Mouse (Mus musculus): ENCODE data around the gene Amn. TPM values are rescaled to one million over a fixed set of nuclear protein-coding genes. Genes with fewer than 3 reads are reported as not detected.

The Amn gene
- total and polyA plus RNA-seq, 3 experiments: 0.12 to 0.14 TPM; not detected in 1

DNA sequence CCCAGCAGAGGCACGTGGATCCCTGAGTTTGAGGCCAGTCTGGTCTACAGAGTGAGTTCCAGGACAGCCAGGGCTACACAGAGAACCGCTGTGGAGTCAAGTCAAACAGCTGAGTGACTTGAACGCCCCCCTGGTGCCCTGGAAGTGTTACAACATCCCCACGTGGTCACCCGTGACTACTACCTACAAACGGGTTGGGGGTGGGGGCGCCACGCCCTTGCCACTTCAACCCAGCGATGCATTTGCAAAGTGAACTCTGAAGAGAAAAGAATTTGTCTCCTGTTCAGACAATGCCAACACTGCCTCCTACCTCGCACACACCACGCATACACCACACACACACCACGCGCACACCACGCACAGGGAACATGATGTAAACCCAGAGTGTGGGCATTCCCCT, 39.0 kb downstream of the Amn start:
- DNase-seq (ENCODE audit: low read depth, low spot score): no peak
- no peak overlapping the region for H3K4me3 ChIP-seq (ENCODE audit: control insufficient read depth in 1 of 2, insufficient read depth in 1 of 2, low read depth in 2 of 2, low read length in 2 of 2)
- H3K36me3 ChIP-seq (ENCODE audit: control insufficient read depth in 1 of 2, insufficient read depth in 2 of 2, low read length in 2 of 2): no peaks in the 10 kb centered on the region
- H3K9ac ChIP-seq (ENCODE audit: control insufficient read depth, low read depth, low read length, poor library complexity, severe bottlenecking): no peak overlapping the region
- no peak overlapping the region for H3K27ac ChIP-seq (ENCODE audit: control insufficient read depth, low read depth, low read length)
- peaks cover 5 to 12% of the 10 kb centered on the region in 2 experiments; a peak in 3 of 4 replicates for H3K27me3 ChIP-seq (ENCODE audit: control insufficient read depth in 1 of 2, insufficient read depth in 2 of 2, low read length in 2 of 2)
- H3K79me2 ChIP-seq (ENCODE audit: control insufficient read depth, insufficient read depth, low read length, poor library complexity): no peaks in the 10 kb centered on the region
- H3K9me3 ChIP-seq (replicated peaks; ENCODE audit: insufficient read depth, low read length): no peaks in the 10 kb centered on the region
- TF ChIP-seq RAD21 (IDR thresholded peaks at IDR 0.05; ENCODE audit: low read depth, low read length) (no peak), NELFE (IDR thresholded peaks at IDR 0.05; ENCODE audit: low read depth, low read length) (no peak), MYB (IDR thresholded peaks at IDR 0.05; ENCODE audit: low read depth, low read length) (no peak), HCFC1 (IDR thresholded peaks at IDR 0.05; ENCODE audit: low read depth, low read length) (no peak), GABPA (IDR thresholded peaks at IDR 0.05; ENCODE audit: low read depth, low read length) (no peak), BHLHE40 (IDR thresholded peaks at IDR 0.05; ENCODE audit: borderline replicate concordance, low read depth, low read length) (no peak), POLR2AphosphoS5 (IDR thresholded peaks at IDR 0.05; ENCODE audit: borderline replicate concordance, low read depth, low read length) (no peak), ZC3H11A (IDR thresholded peaks at IDR 0.05; ENCODE audit: low read depth, low read length) (no peak), MEF2A (IDR thresholded peaks at IDR 0.05; ENCODE audit: extremely low read depth, insufficient replicate concordance, low read depth, low read length, poor library complexity, severe bottlenecking) (no peak), E2F4 (IDR thresholded peaks at IDR 0.05; ENCODE audit: borderline replicate concordance, low read depth, low read length) (no peak), SIN3A (IDR thresholded peaks at IDR 0.05; ENCODE audit: low read length) (no peak)
- no peaks in the 10 kb centered on the region for H3K4me1 ChIP-seq (ENCODE audit: control insufficient read depth in 1 of 2, insufficient read depth in 2 of 2, low read length in 2 of 2)

DNA sequence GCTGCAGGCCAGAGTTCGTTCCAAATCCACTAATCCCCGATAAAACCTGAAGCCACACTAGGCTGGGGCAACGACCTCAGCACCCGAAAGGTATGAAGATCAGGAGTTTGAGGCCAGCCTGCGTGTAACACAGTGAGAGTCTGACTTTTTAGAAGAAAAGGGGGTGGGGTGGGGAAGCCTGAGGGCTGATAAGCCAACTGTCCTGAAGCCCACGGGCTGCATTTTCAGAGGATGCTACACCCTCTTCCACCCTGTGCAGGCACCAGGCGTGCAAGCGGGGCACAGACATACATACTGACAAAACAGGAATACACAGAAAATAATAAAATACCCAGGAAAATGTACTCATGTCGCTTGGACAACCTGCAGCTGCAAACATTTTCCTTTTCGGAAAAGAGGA, 40.9 kb downstream of the Amn start:
- DNase-seq (ENCODE audit: low read depth, low spot score): no peak
- H3K79me2 ChIP-seq (ENCODE audit: control insufficient read depth, insufficient read depth, low read length, poor library complexity): no peaks in the 10 kb centered on the region
- no peaks in the 10 kb centered on the region for H3K4me1 ChIP-seq (ENCODE audit: control insufficient read depth in 1 of 2, insufficient read depth in 2 of 2, low read length in 2 of 2)
- no peak overlapping the region for H3K9ac ChIP-seq (ENCODE audit: control insufficient read depth, low read depth, low read length, poor library complexity, severe bottlenecking)
- no peak overlapping the region for H3K4me3 ChIP-seq (ENCODE audit: control insufficient read depth in 1 of 2, insufficient read depth in 1 of 2, low read depth in 2 of 2, low read length in 2 of 2)
- H3K27ac ChIP-seq (ENCODE audit: control insufficient read depth, low read depth, low read length): no peak overlapping the region
- no peaks in the 10 kb centered on the region for H3K9me3 ChIP-seq (replicated peaks; ENCODE audit: insufficient read depth, low read length)
- H3K27me3 ChIP-seq (ENCODE audit: control insufficient read depth in 1 of 2, insufficient read depth in 2 of 2, low read length in 2 of 2): peaks cover 5 to 12% of the 10 kb centered on the region in 2 experiments; a peak in 3 of 4 replicates
- no peaks in the 10 kb centered on the region for H3K36me3 ChIP-seq (ENCODE audit: control insufficient read depth in 1 of 2, insufficient read depth in 2 of 2, low read length in 2 of 2)
- TF ChIP-seq POLR2AphosphoS2 (IDR thresholded peaks at IDR 0.05; ENCODE audit: low read length) (no peak), MEF2A (IDR thresholded peaks at IDR 0.05; ENCODE audit: extremely low read depth, insufficient replicate concordance, low read depth, low read length, poor library complexity, severe bottlenecking) (no peak), CHD1 (IDR thresholded peaks at IDR 0.05; ENCODE audit: low read depth, low read length) (no peak), NRF1 (IDR thresholded peaks at IDR 0.05; ENCODE audit: insufficient read depth, low read depth, low read length, poor library complexity, severe bottlenecking) (no peak), POLR2AphosphoS5 (IDR thresholded peaks at IDR 0.05; ENCODE audit: borderline replicate concordance, low read depth, low read length) (no peak), E2F4 (IDR thresholded peaks at IDR 0.05; ENCODE audit: borderline replicate concordance, low read depth, low read length) (no peak), RAD21 (IDR thresholded peaks at IDR 0.05; ENCODE audit: low read depth, low read length) (no peak), POLR2A (IDR thresholded peaks at IDR 0.05; ENCODE audit: control insufficient read depth in 1 of 2, insufficient read depth in 1 of 2, low read depth in 1 of 2, low read length in 2 of 2, poor library complexity in 1 of 2) (no peak), RCOR1 (IDR thresholded peaks at IDR 0.05; ENCODE audit: low read depth, low read length) (no peak), KAT2A (conservative IDR thresholded peaks at IDR 0.05; ENCODE audit: low read depth, low read length) (no peak), USF2 (IDR thresholded peaks at IDR 0.05; ENCODE audit: borderline replicate concordance in 1 of 2, insufficient read depth in 1 of 2, low read depth in 1 of 2, low read length in 2 of 2) (no peak)

All from MEL (cell line).